In the genomic region with DNA sequence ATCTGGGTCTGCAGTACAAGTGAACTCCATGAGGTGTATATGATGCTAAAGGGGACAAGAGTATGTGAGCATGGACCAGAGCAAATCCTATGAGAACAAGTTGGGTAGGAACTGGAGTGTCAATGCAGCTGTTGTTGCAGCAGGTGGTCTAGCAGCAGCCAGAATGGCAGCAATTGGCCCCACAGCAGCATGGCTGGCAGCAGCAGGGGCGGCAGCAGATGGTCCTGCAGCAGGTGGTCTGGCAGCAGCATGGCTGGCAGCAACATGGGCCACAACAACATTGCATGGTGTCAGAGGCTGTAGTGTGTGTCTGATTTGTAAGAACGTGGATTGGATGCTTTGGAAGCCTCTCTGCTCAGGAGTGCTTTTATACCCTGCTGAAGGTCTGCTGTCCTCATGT, we compare ENCODE assay signal across 21 mouse cellular contexts. TPM values are rescaled to one million over a fixed set of nuclear protein-coding genes. Genes with fewer than 3 reads are reported as not detected.
"Had no signal": no experiment of that assay in that cellular context is flagged by ENCODE, and none has a peak within 500 bp of the region (broad histone marks: within the 10 kb centered on the region; RNA-seq: fewer than 3 reads in every experiment).

No protein-coding gene starts in this region.

- H3K4me1 ChIP-seq: limb, embryonic 15.5 days; midbrain, embryonic 12.5 days had no signal

- H3K36me3 ChIP-seq: limb, embryonic 15.5 days; midbrain, embryonic 12.5 days had no signal

- H3K27me3 ChIP-seq: limb, embryonic 15.5 days; midbrain, embryonic 12.5 days had no signal

- H3K4me2 ChIP-seq: limb, embryonic 15.5 days; midbrain, embryonic 12.5 days had no signal

- H3K9ac ChIP-seq: limb, embryonic 15.5 days; liver, embryonic 14.5 days; midbrain, embryonic 12.5 days had no signal

- ATAC-seq: midbrain, embryonic 16.5 days had no signal

- H3K4me3 ChIP-seq: limb, embryonic 15.5 days; midbrain, embryonic 12.5 days had no signal

- H3K27ac ChIP-seq: limb, embryonic 15.5 days; liver, embryonic 14.5 days; midbrain, embryonic 12.5 days; stomach, postnatal 0 days had no signal

- DNase-seq: kidney, adult 11 months; kidney, postnatal 10 days; kidney, postnatal 4 days; lung, adult 18-20 months; thymus, adult 18-20 months; thymus, postnatal 14 days had no signal

- H3K9me3 ChIP-seq: limb, embryonic 15.5 days; midbrain, embryonic 12.5 days had no signal

RNA-seq across cellular contexts. Expression of gene Gm14180, which starts 10.0 kb away (rescaled TPM):
- total RNA-seq: layer of hippocampus, adult 8-10 months; layer of hippocampus, postnatal 14 days; left cerebral cortex, adult 18-20 months; left cerebral cortex, postnatal 10 days; megakaryocyte-erythroid progenitor cell, adult 5-6 weeks had no signal
- polyA plus RNA-seq: kidney, embryonic 14.5 days; limb, embryonic 11.5 days; limb, embryonic 15.5 days; liver, embryonic 14.5 days; lung, embryonic 16.5 days; midbrain, embryonic 12.5 days; midbrain, embryonic 16.5 days; neural tube, embryonic 14.5 days; stomach, postnatal 0 days; urinary bladder, adult 2 months had no signal

RNA-seq across cellular contexts. Expression of gene Gm14190, which starts 33.5 kb away (rescaled TPM):
- total RNA-seq: layer of hippocampus, adult 8-10 months; layer of hippocampus, postnatal 14 days; left cerebral cortex, adult 18-20 months; left cerebral cortex, postnatal 10 days; megakaryocyte-erythroid progenitor cell, adult 5-6 weeks had no signal
- polyA plus RNA-seq: kidney, embryonic 14.5 days; limb, embryonic 11.5 days; limb, embryonic 15.5 days; liver, embryonic 14.5 days; lung, embryonic 16.5 days; midbrain, embryonic 12.5 days; midbrain, embryonic 16.5 days; neural tube, embryonic 14.5 days; stomach, postnatal 0 days; urinary bladder, adult 2 months had no signal

RNA-seq across cellular contexts. Expression of gene Gm11595, which starts 48.7 kb away (rescaled TPM):
- total RNA-seq: layer of hippocampus, adult 8-10 months; layer of hippocampus, postnatal 14 days; left cerebral cortex, adult 18-20 months; left cerebral cortex, postnatal 10 days; megakaryocyte-erythroid progenitor cell, adult 5-6 weeks had no signal
- polyA plus RNA-seq: kidney, embryonic 14.5 days; limb, embryonic 11.5 days; limb, embryonic 15.5 days; liver, embryonic 14.5 days; lung, embryonic 16.5 days; midbrain, embryonic 12.5 days; midbrain, embryonic 16.5 days; neural tube, embryonic 14.5 days; stomach, postnatal 0 days; urinary bladder, adult 2 months had no signal

RNA-seq across cellular contexts. Expression of gene Krtap4-8, which starts 56.4 kb away (rescaled TPM):
- total RNA-seq: layer of hippocampus, adult 8-10 months; layer of hippocampus, postnatal 14 days; left cerebral cortex, adult 18-20 months; left cerebral cortex, postnatal 10 days; megakaryocyte-erythroid progenitor cell, adult 5-6 weeks had no signal
- polyA plus RNA-seq: kidney, embryonic 14.5 days; limb, embryonic 11.5 days; limb, embryonic 15.5 days; liver, embryonic 14.5 days; lung, embryonic 16.5 days; midbrain, embryonic 12.5 days; midbrain, embryonic 16.5 days; neural tube, embryonic 14.5 days; stomach, postnatal 0 days; urinary bladder, adult 2 months had no signal

RNA-seq across cellular contexts. Expression of gene Krtap4-6, which starts 58.3 kb away (rescaled TPM):
- total RNA-seq: layer of hippocampus, adult 8-10 months; layer of hippocampus, postnatal 14 days; left cerebral cortex, adult 18-20 months; left cerebral cortex, postnatal 10 days; megakaryocyte-erythroid progenitor cell, adult 5-6 weeks had no signal
- polyA plus RNA-seq: kidney, embryonic 14.5 days; limb, embryonic 11.5 days; limb, embryonic 15.5 days; liver, embryonic 14.5 days; lung, embryonic 16.5 days; midbrain, embryonic 12.5 days; midbrain, embryonic 16.5 days; neural tube, embryonic 14.5 days; stomach, postnatal 0 days; urinary bladder, adult 2 months had no signal
